Mouse (Mus musculus) embryonic facial prominence, embryonic 13.5 days (tissue): Measurements from ENCODE around the gene Ctu2. TPM values are rescaled to one million over a fixed set of nuclear protein-coding genes. Genes with fewer than 3 reads are reported as not detected.

Experiments used
- ATAC-seq: fragments of 200-750 bp; cut with Nextera tagmentation; 2 replicates; pipeline ENCODE4 v1.8.0; 2017; ENCODE audit warnings: low read depth; ENCODE audit not compliant: insufficient number of reproducible peaks, insufficient read depth, low FRiP score, low TSS enrichment
- H3K27ac ChIP-seq: fragments of 300-500 bp; sonication (generic); 2 replicates; pipeline ENCODE4 v1.5.1; 2015; ENCODE audit warnings: moderate library complexity, mild to moderate bottlenecking, inconsistent platforms
- H3K27me3 ChIP-seq: fragments of 300-500 bp; sonication (generic); 2 replicates; pipeline ENCODE4 v1.6.1; 2015; ENCODE audit warnings: mild to moderate bottlenecking, inconsistent platforms
- H3K36me3 ChIP-seq: fragments of 300-500 bp; sonication (generic); 2 replicates; pipeline ENCODE4 v1.6.1; 2015; ENCODE audit warnings: mild to moderate bottlenecking, inconsistent platforms
- H3K4me1 ChIP-seq: fragments of 300-500 bp; sonication (generic); 2 replicates; pipeline ENCODE4 v1.6.1; 2015; ENCODE audit warnings: inconsistent platforms
- H3K4me2 ChIP-seq: fragments of 300-500 bp; sonication (generic); 2 replicates; pipeline ENCODE4 v1.6.1; 2015; ENCODE audit warnings: moderate library complexity, mild to moderate bottlenecking, inconsistent platforms
- H3K4me3 ChIP-seq: fragments of 300-500 bp; sonication (generic); 2 replicates; pipeline ENCODE4 v1.5.1; 2015; ENCODE audit warnings: mild to moderate bottlenecking, inconsistent platforms
- H3K9ac ChIP-seq: fragments of 300-500 bp; sonication (generic); 2 replicates; pipeline ENCODE4 v1.6.1; 2015; ENCODE audit warnings: mild to moderate bottlenecking, inconsistent platforms
- H3K9me3 ChIP-seq: fragments of 300-500 bp; sonication (generic); 2 replicates; pipeline ENCODE4 v1.6.1; 2016; ENCODE audit warnings: inconsistent platforms
- WGBS: fragments of 180-500 bp; shearing (Covaris S2); methylation state at CpG from one replicate; pipeline ENCODE4 v1.1.7; 2015; ENCODE audit warnings: mixed read lengths; 5-methylcytosine and 5-hydroxymethylcytosine counted together
- polyA plus RNA-seq: library from polyadenylated mRNA; unstranded; fragments of >200 nt; fragmentation: Nextera tagmentation; extraction: Ambion mirVana; gene quantifications from 2 replicates; pipeline ENCODE4 v1.2.1, GENCODE M21; 2015

Ctu2 gene
- polyA plus RNA-seq, 1 experiment from 2014 or later = 69.0 TPM

DNA sequence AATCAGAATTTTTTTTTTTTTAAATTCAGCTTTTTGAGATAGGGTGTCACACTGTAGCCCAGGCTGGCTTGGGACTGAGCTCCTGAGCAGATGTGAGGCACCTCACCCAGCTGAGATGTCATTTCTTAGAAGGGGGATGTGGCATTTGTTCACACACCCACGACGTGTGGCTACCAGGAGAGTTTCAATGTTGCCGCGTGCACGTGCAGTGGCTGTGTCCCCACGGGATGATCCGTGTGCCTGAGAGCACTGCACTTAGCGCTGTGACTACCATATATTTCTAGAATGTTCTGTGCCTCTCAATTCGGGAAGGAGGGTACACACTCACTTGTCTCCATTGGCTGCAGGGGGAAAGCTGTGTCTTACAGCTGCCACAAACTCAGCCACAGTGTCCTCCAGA lies 39.8 kb upstream of the Ctu2 start:
- H3K4me3 ChIP-seq = no peak overlapping the region
- peaks cover 25% of the 10 kb centered on the region for H3K4me1 ChIP-seq
- no peak overlapping the region for H3K9ac ChIP-seq
- H3K9me3 ChIP-seq = no peaks in the 10 kb centered on the region
- no peak overlapping the region for H3K27ac ChIP-seq
- WGBS = 93% methylated on average over 9 of the region's 9 CpGs
- ATAC-seq = no peak
- no peaks in the 10 kb centered on the region for H3K27me3 ChIP-seq
- no peak overlapping the region for H3K4me2 ChIP-seq
- peaks cover 63% of the 10 kb centered on the region for H3K36me3 ChIP-seq

DNA sequence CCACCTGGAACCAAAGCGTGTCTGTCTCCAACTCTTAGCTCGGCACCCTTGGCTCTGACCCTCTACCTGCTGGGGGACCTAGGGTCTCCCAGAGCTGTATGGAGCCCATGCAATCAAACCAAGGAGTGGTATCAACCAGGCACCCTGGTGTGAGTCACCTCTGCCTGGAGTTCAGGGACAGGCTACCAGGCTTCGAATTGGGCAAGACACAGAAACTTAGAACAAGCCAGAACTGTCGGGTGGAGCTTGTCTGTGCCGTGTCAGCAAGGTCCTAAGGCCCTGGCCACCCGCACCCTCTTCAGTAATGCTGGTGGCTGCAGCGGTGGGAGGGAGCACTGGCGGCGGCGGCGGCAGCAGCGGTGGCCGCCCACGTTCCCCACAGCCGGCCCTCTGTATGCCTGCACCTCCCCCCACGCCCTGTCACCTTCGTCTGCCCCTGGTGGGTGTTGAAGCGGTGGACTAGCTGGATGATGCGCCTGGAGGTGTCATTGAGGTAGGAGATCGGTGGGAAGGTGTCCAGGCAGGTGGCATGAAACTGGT lies 39.3 kb upstream of the Ctu2 start:
- peaks cover 63% of the 10 kb centered on the region for H3K36me3 ChIP-seq
- 88% methylated on average over 20 of the region's 20 CpGs for WGBS
- no peaks in the 10 kb centered on the region for H3K27me3 ChIP-seq
- H3K9ac ChIP-seq = no peak overlapping the region
- no peak overlapping the region for H3K4me2 ChIP-seq
- H3K4me1 ChIP-seq = peaks cover 22% of the 10 kb centered on the region
- no peak for ATAC-seq
- H3K27ac ChIP-seq = no peak overlapping the region
- H3K9me3 ChIP-seq = no peaks in the 10 kb centered on the region
- no peak overlapping the region for H3K4me3 ChIP-seq

DNA sequence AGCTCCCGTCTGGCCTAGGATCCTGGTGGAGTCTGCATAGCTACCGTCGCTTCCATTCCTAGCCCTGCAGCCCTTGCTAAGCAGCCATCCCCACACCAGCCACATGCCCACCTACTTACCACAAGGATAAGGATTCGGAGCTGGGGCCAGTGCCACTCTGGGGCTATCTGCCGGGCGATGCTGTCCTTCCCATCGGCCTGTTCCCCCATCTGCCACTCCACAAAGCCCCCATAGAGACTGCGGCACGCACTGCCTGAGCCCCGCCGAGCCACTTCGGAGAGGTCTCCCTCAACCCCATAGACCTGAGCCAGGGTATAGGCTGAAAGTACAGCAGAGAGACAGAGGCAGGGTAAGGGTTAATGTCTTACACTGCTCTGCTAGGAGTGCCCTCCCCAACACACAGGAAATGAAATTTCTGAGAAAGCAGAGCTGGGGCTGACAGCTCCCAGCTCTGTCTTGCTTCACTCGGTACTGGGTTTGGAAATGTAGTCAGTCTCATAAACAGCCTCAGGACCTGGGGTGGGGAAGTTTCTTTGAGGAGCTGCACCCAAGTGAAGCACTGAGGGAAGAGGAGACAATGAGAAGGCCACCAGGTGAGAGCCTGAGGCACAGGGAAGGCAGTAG lies 38.1 kb upstream of the Ctu2 start:
- no peak for ATAC-seq
- no peaks in the 10 kb centered on the region for H3K27me3 ChIP-seq
- 88% methylated on average over 13 of the region's 13 CpGs for WGBS
- H3K4me2 ChIP-seq = no peak overlapping the region
- peaks cover 23% of the 10 kb centered on the region for H3K4me1 ChIP-seq
- H3K4me3 ChIP-seq = no peak overlapping the region
- no peaks in the 10 kb centered on the region for H3K9me3 ChIP-seq
- H3K27ac ChIP-seq = 0 out of 2 replicates have a peak overlapping the region, but pooled peaks have one; percentile 28
- peaks cover 63% of the 10 kb centered on the region for H3K36me3 ChIP-seq
- peak overlapping the region; percentile 49; the same call in 1 of the 2 replicates for H3K9ac ChIP-seq

DNA sequence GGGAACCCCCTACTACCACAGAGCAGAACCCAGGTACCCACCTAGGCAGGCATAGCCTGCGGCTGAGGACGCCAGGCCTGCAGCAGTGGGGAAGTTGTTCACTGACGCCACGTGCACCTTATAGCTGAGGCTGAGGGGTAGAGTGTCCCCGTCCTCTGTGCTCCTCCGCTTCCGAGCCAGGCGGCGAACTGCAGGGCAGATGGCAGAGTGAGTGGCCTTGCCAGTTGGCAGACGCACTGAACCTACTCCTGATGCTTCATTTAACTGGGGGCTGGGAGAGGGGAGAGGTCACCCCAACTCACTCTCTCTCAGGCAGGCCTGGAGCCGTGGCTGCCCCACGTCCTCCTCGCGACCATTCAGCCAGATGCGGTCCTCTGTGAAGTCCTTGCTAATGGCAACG lies 36.6 kb upstream of the Ctu2 start:
- no peaks in the 10 kb centered on the region for H3K27me3 ChIP-seq
- H3K4me1 ChIP-seq = peaks cover 19% of the 10 kb centered on the region
- 93% methylated on average over 16 of the region's 16 CpGs for whole genome bisulfite sequencing
- H3K36me3 ChIP-seq = peaks cover 51% of the 10 kb centered on the region
- no peak overlapping the region for H3K27ac ChIP-seq
- no peak overlapping the region for H3K4me2 ChIP-seq
- ATAC-seq = no peak
- no peaks in the 10 kb centered on the region for H3K9me3 ChIP-seq
- H3K4me3 ChIP-seq = no peak overlapping the region
- H3K9ac ChIP-seq = no peak overlapping the region

DNA sequence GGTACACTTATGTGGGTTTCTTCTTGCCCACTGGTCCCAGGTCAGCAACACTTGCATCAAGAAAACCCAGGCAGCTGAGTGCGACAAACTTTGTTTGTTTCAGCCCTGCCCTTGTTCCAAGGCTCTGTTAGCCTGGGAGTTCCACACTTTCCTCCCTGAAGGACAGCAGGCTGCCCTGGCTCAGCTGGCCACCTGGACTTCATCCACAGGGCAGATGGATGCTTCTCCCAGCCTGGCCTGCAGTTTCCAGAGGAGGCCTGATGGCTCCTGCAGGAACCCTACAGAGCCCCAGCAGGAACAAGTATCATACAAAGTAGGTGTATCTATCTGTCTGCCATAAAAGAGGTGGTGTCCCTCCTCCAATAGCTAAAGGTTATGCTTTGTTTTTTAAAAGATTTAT lies 34.6 kb upstream of the Ctu2 start:
- WGBS = 96% methylated on average over 1 of the region's 1 CpGs
- no peak overlapping the region for H3K9ac ChIP-seq

DNA sequence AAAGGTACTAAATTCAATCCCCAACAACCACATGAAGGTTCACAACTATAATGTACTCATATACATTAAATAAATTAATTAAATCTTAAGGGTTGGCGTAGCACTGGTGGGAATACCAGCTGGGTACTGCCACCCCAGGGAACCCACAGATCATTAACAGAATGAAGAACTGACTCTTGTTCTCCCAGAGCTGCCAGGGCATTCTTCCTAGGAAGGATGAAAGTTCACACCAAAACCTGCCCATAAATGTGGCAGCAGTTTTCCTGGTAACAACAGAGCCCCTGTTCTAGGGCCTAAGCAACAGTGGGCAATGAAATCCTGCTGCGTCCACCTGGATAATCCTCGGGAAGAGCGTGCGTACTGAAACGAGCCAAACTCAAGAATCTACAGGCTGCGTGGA lies 33.6 kb upstream of the Ctu2 start:
- no peak for ATAC-seq
- Histone ChIP-seq H3K4me3 (peak overlapping the region; percentile 77), H3K4me1 (peaks cover 35% of the 10 kb centered on the region), H3K36me3 (peaks cover 24% of the 10 kb centered on the region), H3K27me3 (no peaks in the 10 kb centered on the region), H3K9me3 (no peaks in the 10 kb centered on the region), H3K9ac (peak overlapping the region; percentile 81), H3K27ac (peak overlapping the region; percentile 85; the same call in 1 of the 2 replicates), H3K4me2 (peak overlapping the region; percentile 97)
- 28% methylated on average over 7 of the region's 7 CpGs for WGBS

More for the DNA sequence above, 34.6 kb upstream of the Ctu2 start:
- Histone ChIP-seq H3K27ac (no peak overlapping the region), H3K9me3 (no peaks in the 10 kb centered on the region), H3K27me3 (no peaks in the 10 kb centered on the region), H3K4me1 (peaks cover 35% of the 10 kb centered on the region), H3K36me3 (peaks cover 34% of the 10 kb centered on the region), H3K4me2 (no peak overlapping the region), H3K4me3 (no peak overlapping the region)
- ATAC-seq = no peak

DNA sequence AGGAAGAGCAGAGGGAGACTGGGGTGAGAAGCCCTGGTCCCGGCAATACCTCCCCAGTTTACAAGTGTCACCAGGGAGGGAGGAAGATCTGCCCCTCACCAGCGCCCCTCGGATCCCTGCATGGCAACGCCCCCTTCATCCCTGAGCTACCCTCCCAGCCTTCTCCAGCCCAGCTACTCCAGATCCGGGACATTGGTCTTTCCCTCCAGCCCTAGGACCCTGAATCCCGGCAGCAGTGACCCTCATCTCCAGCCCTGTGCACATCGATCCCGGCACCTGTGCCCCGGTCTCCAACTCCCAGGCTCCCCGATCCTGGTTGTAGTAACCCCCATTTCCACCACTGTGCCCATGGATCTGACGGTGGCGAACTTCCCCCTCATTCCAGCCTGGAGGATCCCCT lies 33.2 kb upstream of the Ctu2 start:
- Histone ChIP-seq H3K9me3 (no peaks in the 10 kb centered on the region), H3K36me3 (peaks cover 19% of the 10 kb centered on the region), H3K27me3 (no peaks in the 10 kb centered on the region), H3K4me3 (peak overlapping the region; percentile 77), H3K27ac (peak overlapping the region; percentile 85), H3K4me1 (peaks cover 35% of the 10 kb centered on the region), H3K9ac (peak overlapping the region; percentile 81), H3K4me2 (peak overlapping the region; percentile 97)
- under 1% methylated on average over 12 of the region's 12 CpGs for WGBS
- peak; percentile 8; the same call in 1 of the 2 replicates for ATAC-seq

DNA sequence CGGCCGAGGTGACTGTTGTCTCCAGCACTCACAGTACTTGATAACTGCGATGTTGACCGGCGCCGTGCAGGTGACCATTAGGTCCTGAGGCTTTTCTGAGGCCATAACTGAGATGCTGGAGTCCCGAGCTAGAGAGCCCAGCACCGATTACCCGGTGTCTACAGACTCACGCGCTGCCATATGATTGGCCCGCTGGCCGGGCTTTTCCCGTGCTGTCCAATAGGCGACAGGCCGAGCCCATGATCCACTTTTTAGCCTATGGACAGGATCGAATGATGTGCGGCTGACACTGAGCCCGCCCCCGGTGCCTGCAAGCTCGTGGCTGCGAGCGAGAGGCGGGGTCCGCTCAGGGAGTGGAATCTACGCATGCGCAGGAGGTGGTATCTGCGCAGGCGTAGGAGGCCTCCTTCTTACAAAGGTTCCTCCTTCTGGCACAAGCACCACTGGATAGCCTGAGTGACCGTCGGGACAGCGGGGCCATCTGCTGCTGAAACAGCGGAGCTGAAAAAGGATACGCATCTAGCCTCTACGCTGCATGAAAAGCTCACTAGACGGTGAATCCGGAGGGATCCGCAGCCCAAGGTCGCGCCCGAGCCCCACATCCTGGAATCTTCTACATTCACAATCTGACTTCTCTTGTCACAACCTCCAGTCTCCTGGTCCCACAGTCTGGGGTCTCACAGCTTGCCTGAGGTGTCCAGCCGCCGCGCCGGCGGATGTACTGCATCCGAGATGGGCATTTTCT lies 32.5 kb upstream of the Ctu2 start, which contains the start of gene Mvd:
TSS of gene Mvd (minus strand) at position 161 of the 745 bp plus-strand sequence.
- H3K4me2 ChIP-seq = peak within 1 kb of the TSS; percentile 97
- H3K27ac ChIP-seq = peak within 1 kb of the TSS; percentile 93
- H3K4me3 ChIP-seq = peak within 1 kb of the TSS; percentile 77
- under 1% methylated on average over 47 of the region's 47 CpGs for WGBS
- peaks cover 13% of the 10 kb centered on the region for H3K36me3 ChIP-seq
- H3K9ac ChIP-seq = peak within 1 kb of the TSS; percentile 81
- H3K9me3 ChIP-seq = no peaks in the 10 kb centered on the region
- peak; percentile 98 for ATAC-seq
- H3K4me1 ChIP-seq = peaks cover 29% of the 10 kb centered on the region
- H3K27me3 ChIP-seq = no peaks in the 10 kb centered on the region

DNA sequence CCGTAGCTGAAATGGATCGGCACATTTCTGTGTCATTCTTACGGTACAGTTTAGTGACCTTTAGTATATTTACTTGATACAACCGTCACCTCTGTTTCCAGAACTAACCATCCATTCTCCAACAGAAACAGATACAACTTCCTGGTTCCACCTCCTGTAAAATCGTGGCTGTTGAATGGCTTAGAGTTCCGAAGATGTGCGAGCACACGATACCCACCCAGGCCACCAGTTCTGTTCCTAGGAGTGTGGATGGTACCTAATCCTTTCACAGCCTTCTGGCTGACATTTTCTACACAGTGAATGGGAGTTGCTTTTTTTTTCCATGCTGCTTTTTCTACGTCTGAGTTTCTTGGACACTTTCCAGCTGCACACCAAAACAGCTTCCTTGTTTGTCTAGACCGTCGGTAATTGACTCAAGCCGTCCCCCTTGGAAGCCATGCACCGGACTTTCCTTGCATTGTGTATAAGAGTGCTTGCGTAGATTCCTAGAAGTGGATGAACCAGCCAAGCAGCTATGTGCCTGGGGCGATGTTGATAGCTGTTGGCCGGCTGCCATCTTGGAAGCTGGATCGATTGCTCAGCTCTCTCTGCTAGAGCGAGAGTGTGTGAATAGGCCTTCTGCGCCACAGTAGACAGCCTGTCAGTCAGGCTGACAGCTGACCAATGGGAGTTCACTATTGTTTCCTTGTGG lies 31.7 kb upstream of the Ctu2 start:
- peaks cover 6% of the 10 kb centered on the region for H3K36me3 ChIP-seq
- H3K9ac ChIP-seq = peak overlapping the region; percentile 81
- H3K27me3 ChIP-seq = no peaks in the 10 kb centered on the region
- peak; percentile 33; the same call in 1 of the 2 replicates for ATAC-seq
- peak overlapping the region; percentile 97 for H3K4me2 ChIP-seq
- WGBS = 10% methylated on average over 19 of the region's 19 CpGs
- no peaks in the 10 kb centered on the region for H3K9me3 ChIP-seq
- peaks cover 29% of the 10 kb centered on the region for H3K4me1 ChIP-seq
- peak overlapping the region; percentile 93 for H3K27ac ChIP-seq
- H3K4me3 ChIP-seq = peak overlapping the region; percentile 77

DNA sequence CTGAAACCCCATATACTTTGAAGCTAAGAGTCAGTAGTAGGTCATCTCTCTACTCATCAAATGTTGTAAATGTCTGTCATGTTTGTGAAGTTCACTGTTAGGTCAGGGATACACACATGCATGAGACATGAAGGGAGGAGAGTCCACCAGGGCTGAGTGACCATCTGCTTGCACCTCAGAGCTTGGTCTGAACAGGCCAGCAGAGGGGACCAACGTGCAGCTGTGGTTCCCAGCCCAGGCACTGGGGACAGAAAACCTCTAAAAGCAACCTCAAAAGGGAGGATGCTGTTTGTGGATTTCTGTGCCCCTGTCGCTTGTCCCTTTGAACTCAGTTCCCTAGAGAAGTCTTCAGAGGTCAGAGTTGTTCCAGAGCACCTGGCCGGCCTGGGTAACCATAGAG lies 30.7 kb upstream of the Ctu2 start:
- peak overlapping the region; percentile 93 for H3K27ac ChIP-seq
- H3K9me3 ChIP-seq = no peaks in the 10 kb centered on the region
- no peak overlapping the region for H3K9ac ChIP-seq
- no peaks in the 10 kb centered on the region for H3K27me3 ChIP-seq
- peak overlapping the region; percentile 77; the same call in 1 of the 2 replicates for H3K4me3 ChIP-seq
- WGBS = 68% methylated on average over 3 of the region's 3 CpGs
- H3K4me1 ChIP-seq = peaks cover 29% of the 10 kb centered on the region
- H3K36me3 ChIP-seq = no peaks in the 10 kb centered on the region
- H3K4me2 ChIP-seq = peak overlapping the region; percentile 21; the same call in 1 of the 2 replicates
- ATAC-seq = no peak

DNA sequence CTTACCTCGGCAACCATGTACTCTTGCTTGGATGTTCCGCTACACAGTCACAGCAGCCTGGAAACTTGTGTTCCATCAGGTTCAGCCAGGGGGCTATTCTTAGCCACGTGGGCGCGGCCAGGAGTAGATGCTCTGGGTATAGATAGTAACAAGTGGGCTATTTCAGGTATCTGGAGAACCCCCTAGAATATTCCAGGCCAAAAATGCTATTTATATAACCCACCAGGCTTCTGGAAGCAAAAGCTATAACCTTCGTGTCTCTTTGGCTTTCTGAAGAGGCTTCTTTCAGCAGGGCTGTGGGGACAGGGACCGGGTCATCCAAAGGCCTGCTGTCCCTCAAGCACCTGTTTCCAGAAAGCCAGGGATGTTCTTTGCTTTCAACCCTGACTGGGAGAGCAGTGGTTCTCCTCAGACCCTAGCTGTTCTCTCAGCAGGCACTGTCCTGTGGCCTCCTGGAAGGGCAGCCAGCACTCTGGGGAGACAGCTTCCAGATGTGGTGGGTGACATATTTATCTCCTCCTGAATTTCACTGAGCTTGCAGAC lies 24.7 kb upstream of the Ctu2 start:
- peaks cover 3% of the 10 kb centered on the region; the same call in 1 of the 2 replicates for H3K27me3 ChIP-seq
- 82% methylated on average over 7 of the region's 7 CpGs for WGBS
- no peak overlapping the region for H3K4me2 ChIP-seq
- H3K27ac ChIP-seq = no peak overlapping the region
- no peak for ATAC-seq
- peak overlapping the region; percentile 40; the same call in 1 of the 2 replicates for H3K9ac ChIP-seq
- no peaks in the 10 kb centered on the region for H3K9me3 ChIP-seq
- no peaks in the 10 kb centered on the region for H3K4me1 ChIP-seq
- H3K36me3 ChIP-seq = no peaks in the 10 kb centered on the region
- H3K4me3 ChIP-seq = no peak overlapping the region
